ENCODE assay signal across 8 mouse cellular contexts in the genomic region with DNA sequence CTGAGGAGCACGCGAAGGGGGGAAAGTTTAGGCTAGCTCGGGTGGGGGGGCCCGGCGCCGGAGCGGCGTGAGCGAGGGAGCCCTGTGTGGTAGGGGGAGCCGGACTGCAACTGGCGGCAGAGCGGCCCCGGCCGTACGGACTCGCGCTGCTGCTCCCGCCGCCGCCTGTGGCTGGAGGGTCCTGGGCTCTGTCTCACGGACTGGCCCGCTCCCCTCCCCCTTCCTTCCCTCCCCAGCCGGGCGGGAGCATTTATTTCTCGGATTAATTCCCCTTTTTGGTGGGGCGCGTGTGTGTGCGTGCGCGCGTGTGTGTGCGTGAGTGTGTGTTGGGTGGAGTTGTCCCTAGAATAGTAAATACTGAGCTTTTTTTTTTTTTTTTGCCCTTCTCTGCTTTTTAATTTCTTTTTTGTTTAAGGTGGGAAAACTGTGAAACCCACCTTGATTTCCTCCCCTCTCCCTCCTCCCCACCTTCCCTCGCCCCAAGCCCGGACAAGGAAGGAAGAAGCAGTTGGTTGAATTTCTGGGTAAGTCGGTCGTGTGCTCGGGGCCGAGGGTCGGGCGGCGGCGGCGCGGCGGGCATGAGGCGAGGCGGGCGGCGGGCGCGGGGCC. TPM values are rescaled to one million over a fixed set of nuclear protein-coding genes. Genes with fewer than 3 reads are reported as not detected.
DNase-seq lines count a peak whose midpoint lies in the region; ATAC-seq and TF ChIP-seq lines count a peak whose summit lies in the region.

No protein-coding gene starts in this region.

- WGBS in heart, embryonic 12.5 days = under 1% methylated on average over 51 of the region's 51 CpGs
- WGBS in hindbrain, embryonic 12.5 days = under 1% methylated on average over 49 of the region's 51 CpGs
- WGBS in macrophage (ENCODE audit: missing documents) = under 1% methylated on average over 42 of the region's 51 CpGs

- H3K4me1 ChIP-seq in heart, embryonic 12.5 days (replicated peaks) = peaks cover 27% of the 10 kb centered on the region
- H3K4me1 ChIP-seq in MEL (ENCODE audit: control insufficient read depth in 1 of 2, insufficient read depth in 2 of 2, low read length in 2 of 2) = peaks cover 15 to 21% of the 10 kb centered on the region in 2 experiments
- H3K4me1 ChIP-seq in hindbrain, embryonic 12.5 days = peaks cover 20% of the 10 kb centered on the region

- H3K9ac ChIP-seq in heart, embryonic 12.5 days = peak overlapping the region; percentile 100
- peak overlapping the region; percentile 93 for H3K9ac ChIP-seq in MEL (ENCODE audit: control insufficient read depth, low read depth, low read length, poor library complexity, severe bottlenecking)
- H3K9ac ChIP-seq in hindbrain, embryonic 12.5 days = peak overlapping the region; percentile 99

- H3K9me3 ChIP-seq in heart, embryonic 12.5 days (replicated peaks) = no peaks in the 10 kb centered on the region
- H3K9me3 ChIP-seq in MEL (replicated peaks; ENCODE audit: insufficient read depth, low read length) = no peaks in the 10 kb centered on the region
- no peaks in the 10 kb centered on the region for H3K9me3 ChIP-seq in hindbrain, embryonic 12.5 days (replicated peaks)

- no peak; a peak in 2 of 4 replicates for TF ChIP-seq EP300 in MEL (IDR thresholded peaks at IDR 0.05; ENCODE audit: low read depth in 1 of 2, low read length in 2 of 2)

- peak overlapping the region; percentile 88 for H3K4me2 ChIP-seq in heart, embryonic 12.5 days
- peak overlapping the region; percentile 85 for H3K4me2 ChIP-seq in hindbrain, embryonic 12.5 days (replicated peaks)

- TF ChIP-seq RAD21 in MEL (IDR thresholded peaks at IDR 0.05; ENCODE audit: low read depth, low read length) = no peak

- peak overlapping the region; percentile 100 for H3K27ac ChIP-seq in heart, embryonic 12.5 days (ENCODE audit: poor library complexity, severe bottlenecking)
- H3K27ac ChIP-seq in MEL (ENCODE audit: control insufficient read depth, low read depth, low read length) (peak overlapping the region; percentile 92), macrophage (peak overlapping the region; percentile 87)
- peak overlapping the region; percentile 100 for H3K27ac ChIP-seq in hindbrain, embryonic 12.5 days

- peak; percentile 4 to 67; a peak in 1 of 4 replicates for TF ChIP-seq POLR2A in MEL (IDR thresholded peaks at IDR 0.05; ENCODE audit: control insufficient read depth in 1 of 2, insufficient read depth in 1 of 2, low read depth in 1 of 2, low read length in 2 of 2, poor library complexity in 1 of 2)

- 0 out of 2 replicates have a peak, but pooled peaks cover 2% of the 10 kb centered on the region for H3K36me3 ChIP-seq in heart, embryonic 12.5 days
- H3K36me3 ChIP-seq in MEL (ENCODE audit: control insufficient read depth in 1 of 2, insufficient read depth in 2 of 2, low read length in 2 of 2) (peaks cover 7 to 33% of the 10 kb centered on the region in 2 experiments), macrophage (ENCODE audit: inconsistent target) (no peaks in the 10 kb centered on the region)
- H3K36me3 ChIP-seq in hindbrain, embryonic 12.5 days = no peaks in the 10 kb centered on the region

- H3K79me2 ChIP-seq in MEL (ENCODE audit: control insufficient read depth, insufficient read depth, low read length, poor library complexity) (peaks cover 56% of the 10 kb centered on the region), macrophage (ENCODE audit: inconsistent target) (peaks cover 41% of the 10 kb centered on the region)

- no peak for TF ChIP-seq CTCF in MEL (IDR thresholded peaks at IDR 0.05 in 2 of 3, conservative IDR thresholded peaks at IDR 0.05 in 1 of 3; ENCODE audit: control insufficient read depth in 1 of 3, insufficient read depth in 1 of 3, low read depth in 2 of 3, low read length in 3 of 3, poor library complexity in 1 of 3, severe bottlenecking in 1 of 3)

- peak overlapping the region; percentile 98 for H3K4me3 ChIP-seq in heart, embryonic 12.5 days
- H3K4me3 ChIP-seq in MEL (ENCODE audit: control insufficient read depth in 1 of 2, insufficient read depth in 1 of 2, low read depth in 2 of 2, low read length in 2 of 2) (peak overlapping the region; percentile 76 to 99), macrophage (ENCODE audit: inconsistent target) (peak overlapping the region; percentile 79)
- H3K4me3 ChIP-seq in hindbrain, embryonic 12.5 days = peak overlapping the region; percentile 80

- H3K27me3 ChIP-seq in heart, embryonic 12.5 days (replicated peaks) = no peaks in the 10 kb centered on the region
- H3K27me3 ChIP-seq in MEL (ENCODE audit: control insufficient read depth in 1 of 2, insufficient read depth in 2 of 2, low read length in 2 of 2) = peaks cover 0 to 2% of the 10 kb centered on the region in 2 experiments; a peak in 1 of 4 replicates
- no peaks in the 10 kb centered on the region for H3K27me3 ChIP-seq in hindbrain, embryonic 12.5 days

- DNase-seq in heart, adult 9 months (ENCODE audit: low spot score in 2 of 2) = no peak
- DNase-seq in MEL (ENCODE audit: low read depth, low spot score) = peak; percentile 80
- DNase-seq in urinary bladder, postnatal 14 days (ENCODE audit: low spot score) = no peak
- DNase-seq in cerebellum, postnatal 14 days = no peak

- peak; percentile 17 for ATAC-seq in heart, embryonic 12.5 days (ENCODE audit: insufficient number of reproducible peaks, low FRiP score)
- ATAC-seq in hindbrain, embryonic 12.5 days (ENCODE audit: low FRiP score) = peak; percentile 47
- ATAC-seq in inflammation-experienced regulatory T-cells, adult 6 months = no peak

TF ChIP-seq in MEL, 35 proteins besides CTCF, POLR2A, EP300 and RAD21 (continues in another document):
- TF ChIP-seq ZMIZ1 (IDR thresholded peaks at IDR 0.05; ENCODE audit: low read depth, low read length) = no peak
- no peak for TF ChIP-seq GATA1 (IDR thresholded peaks at IDR 0.05; ENCODE audit: low read depth, low read length)
- peak; percentile 53; the same call in 1 of the 2 replicates for TF ChIP-seq POLR2AphosphoS2 (IDR thresholded peaks at IDR 0.05; ENCODE audit: low read length)
- no peak for TF ChIP-seq KAT2A (conservative IDR thresholded peaks at IDR 0.05; ENCODE audit: low read depth, low read length)
- TF ChIP-seq MXI1 (IDR thresholded peaks at IDR 0.05; ENCODE audit: low read depth, low read length) = peak; percentile 14
- no peak for TF ChIP-seq MYB (IDR thresholded peaks at IDR 0.05; ENCODE audit: low read depth, low read length)
- peak; percentile 82 for TF ChIP-seq MAZ (IDR thresholded peaks at IDR 0.05; ENCODE audit: low read depth, low read length)
- no peak for TF ChIP-seq USF2 (IDR thresholded peaks at IDR 0.05; ENCODE audit: borderline replicate concordance in 1 of 2, insufficient read depth in 1 of 2, low read depth in 1 of 2, low read length in 2 of 2)
- TF ChIP-seq SMC3 (IDR thresholded peaks at IDR 0.05; ENCODE audit: low read depth, low read length) = no peak
- TF ChIP-seq TCF12 (IDR thresholded peaks at IDR 0.05; ENCODE audit: low read depth, low read length) = no peak; the same call in 1 of the 2 replicates
- 0 out of 2 replicates have a peak, but pooled peaks have one; percentile 31 for TF ChIP-seq BHLHE40 (IDR thresholded peaks at IDR 0.05; ENCODE audit: borderline replicate concordance, low read depth, low read length)
- TF ChIP-seq ELF1 (IDR thresholded peaks at IDR 0.05; ENCODE audit: low read depth, low read length) = no peak
- no peak for TF ChIP-seq UBTF (IDR thresholded peaks at IDR 0.05; ENCODE audit: borderline replicate concordance, insufficient read depth, low read depth, low read length)
- no peak; the same call in 1 of the 2 replicates for TF ChIP-seq MAX (IDR thresholded peaks at IDR 0.05; ENCODE audit: low read length)
- TF ChIP-seq USF1 (IDR thresholded peaks at IDR 0.05; ENCODE audit: low read depth, low read length) = 0 out of 2 replicates have a peak, but pooled peaks have one; percentile 17
- 0 out of 2 replicates have a peak, but pooled peaks have one; percentile 29 for TF ChIP-seq CHD2 (IDR thresholded peaks at IDR 0.05; ENCODE audit: low read length)
- no peak for TF ChIP-seq POLR2AphosphoS5 (IDR thresholded peaks at IDR 0.05; ENCODE audit: borderline replicate concordance, low read depth, low read length)
- TF ChIP-seq MAFK (IDR thresholded peaks at IDR 0.05; ENCODE audit: borderline replicate concordance, low read depth, low read length) = no peak
- TF ChIP-seq RCOR1 (IDR thresholded peaks at IDR 0.05; ENCODE audit: low read depth, low read length) = no peak
- no peak for TF ChIP-seq MEF2A (IDR thresholded peaks at IDR 0.05; ENCODE audit: extremely low read depth, insufficient replicate concordance, low read depth, low read length, poor library complexity, severe bottlenecking)

RNA-seq across cellular contexts. Expression of a gene that starts 0.5 kb away (rescaled TPM):
- 99.7 and 109 TPM in 2 replicates for polyA plus RNA-seq in heart, embryonic 12.5 days (2016; fragmentation: Nextera tagmentation; extraction: Ambion mirVana)
- 119 and 143 TPM in 2 replicates for total RNA-seq in MEL (2012; rRNA removed)
- polyA plus RNA-seq in MEL (2012; ENCODE audit: insufficient read depth in 1 of 2, insufficient read length in 2 of 2, low read depth in 1 of 2, low replicate concordance in 2 of 2, missing spikeins in 1 of 2) (100 to 1,000 TPM in 1 of 2 experiments, 10 to 100 TPM in 1; 95.0 to 276 TPM), macrophage (2018) (44.6 to 85.9 TPM (median 58.4 TPM) in 3 replicates)
- polyA plus RNA-seq in hindbrain, embryonic 12.5 days (2016; fragmentation: Nextera tagmentation; extraction: Ambion mirVana) = 149 and 159 TPM in 2 replicates
- total RNA-seq in macrophage (2018; cell fraction: chromatin; rRNA removed) = 100 to 1,000 TPM in 25 of 26 experiments, 10 to 100 TPM in 1; 90.4 to 707 (median 326) TPM
- total RNA-seq in macrophage (2018; cell fraction: cytosol; rRNA removed) = 100 to 1,000 TPM in 4 of 26 experiments, 10 to 100 TPM in 22; 38.3 to 104 (median 68.2) TPM
- 100 to 1,000 TPM in 21 of 26 experiments, 10 to 100 TPM in 5; 54.7 to 300 (median 152) TPM for total RNA-seq in macrophage (2018; cell fraction: nucleus; rRNA removed)
- 10 to 100 TPM; 38.4 to 67.4 (median 52.2) TPM for polyA plus RNA-seq in inflammation-experienced regulatory T-cells, adult 6 months (2017; shearing (Covaris generic))

RNA-seq across cellular contexts. Expression of a gene that starts 50.4 kb away (rescaled TPM):
- 19.2 and 24.3 TPM in 2 replicates for polyA plus RNA-seq in heart, embryonic 12.5 days (2016; fragmentation: Nextera tagmentation; extraction: Ambion mirVana)
- total RNA-seq in MEL (2012; rRNA removed) = 30.4 and 36.8 TPM in 2 replicates
- polyA plus RNA-seq in MEL (2012; ENCODE audit: insufficient read depth in 1 of 2, insufficient read length in 2 of 2, low read depth in 1 of 2, low replicate concordance in 2 of 2, missing spikeins in 1 of 2) (10 to 100 TPM; 34.9 to 36.6 TPM), macrophage (2018) (20.6 to 40.6 TPM (median 22.7 TPM) in 3 replicates)
- polyA plus RNA-seq in hindbrain, embryonic 12.5 days (2016; fragmentation: Nextera tagmentation; extraction: Ambion mirVana) = 29.1 and 34.0 TPM in 2 replicates
- 100 to 1,000 TPM; 108 to 235 (median 178) TPM for total RNA-seq in macrophage (2018; cell fraction: chromatin; rRNA removed)
- total RNA-seq in macrophage (2018; cell fraction: cytosol; rRNA removed) = 10 to 100 TPM; 18.1 to 41.7 (median 28.1) TPM
- 100 to 1,000 TPM in 10 of 26 experiments, 10 to 100 TPM in 16; 57.0 to 133 (median 91.2) TPM for total RNA-seq in macrophage (2018; cell fraction: nucleus; rRNA removed)
- polyA plus RNA-seq in inflammation-experienced regulatory T-cells, adult 6 months (2017; shearing (Covaris generic)) = 10 to 100 TPM; 35.3 to 61.9 (median 48.4) TPM
